Mouse (Mus musculus) testis, adult 10 weeks (tissue): ENCODE results near the gene Gm26602. TPM values are rescaled to one million over a fixed set of nuclear protein-coding genes. Genes with fewer than 3 reads are reported as not detected.

ENCODE experiments used
- polyA plus RNA-seq: library from polyadenylated mRNA; stranded (reverse); fragments of 350-450 nt; fragmentation: Illumina TruSeq; extraction: RNeasy Lipid Tissue Mini Kit (QIAGEN cat#74804); gene quantifications from one replicate; pipeline ENCODE4 v1.2.3, GENCODE M21; 2014; ENCODE audit warnings: low read depth, low replicate concordance

Gene Gm26602
- not detected for polyA plus RNA-seq

DNA sequence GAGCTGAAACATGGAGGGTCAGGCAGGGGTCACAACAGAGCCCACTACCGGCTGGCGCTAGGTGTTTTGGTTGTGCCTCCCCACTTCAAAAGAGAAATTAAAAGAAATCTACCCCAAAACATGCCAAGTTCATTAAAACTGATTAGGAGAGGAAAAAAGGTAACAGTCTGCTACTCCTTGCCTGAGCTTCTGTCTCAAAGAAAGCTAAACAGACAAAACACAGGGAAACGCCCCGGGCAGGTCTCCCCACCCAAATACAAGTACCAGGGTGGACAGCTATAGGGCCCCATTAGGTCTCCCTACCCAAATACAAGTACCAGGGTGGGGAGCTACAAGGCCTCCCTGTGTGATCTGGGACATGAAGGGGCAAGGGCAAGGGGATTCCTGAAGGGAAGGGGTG, at the start of gene Gm26602:
TSS of gene Gm26602 (plus strand) at position 301 of the 400 bp plus-strand sequence.

GRCm38 (mm10) chr10:79874290-79874862, 36.3 kb upstream of the Gm26602 start, which contains the start of the genes Prtn3 and Plppr3:
Gene Prtn3 (plus strand): TSS chr10:79874476.
Gene Plppr3 (minus strand): TSS chr10:79874634.

DNA sequence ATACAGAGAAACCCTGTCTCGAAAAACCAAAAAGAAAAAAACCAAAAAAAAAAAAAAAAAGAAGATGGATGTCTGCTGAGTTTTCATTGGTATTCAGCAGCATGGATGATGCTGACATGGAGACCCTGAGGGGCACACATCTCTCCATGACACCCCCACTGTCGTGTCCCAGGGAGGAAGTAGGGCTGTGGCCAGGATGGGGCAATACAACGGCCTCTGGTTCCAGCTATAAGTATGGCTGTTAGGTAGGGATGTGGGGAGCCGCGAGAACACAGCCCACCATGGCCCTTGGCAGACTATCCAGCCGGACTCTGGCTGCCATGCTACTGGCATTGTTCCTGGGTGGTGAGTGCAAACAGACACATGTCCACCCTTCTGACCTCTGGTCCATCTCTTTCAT, 24.6 kb upstream of the Gm26602 start, which contains the start of gene Elane:
TSS of gene Elane (plus strand) at position 194 of the 400 bp plus-strand sequence.

DNA sequence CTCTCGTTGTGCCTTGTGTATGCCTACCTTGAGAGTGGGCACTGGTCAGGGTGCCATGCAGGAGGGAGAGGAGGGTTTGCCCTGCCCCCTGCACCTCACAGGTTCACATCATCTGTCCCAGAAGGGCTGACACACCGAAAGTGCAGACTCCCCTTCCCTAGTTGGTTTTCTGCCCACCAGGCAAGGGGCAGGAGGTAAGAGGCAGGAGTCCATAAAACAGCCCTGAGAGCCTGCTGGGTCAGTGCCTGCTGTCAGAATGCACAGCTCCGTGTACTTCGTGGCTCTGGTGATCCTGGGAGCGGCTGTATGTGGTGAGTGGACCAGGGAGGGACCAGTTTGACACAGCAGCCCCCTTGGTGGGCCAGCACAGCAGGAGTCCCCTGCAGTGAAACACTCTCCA, 20.0 kb upstream of the Gm26602 start, which contains the start of gene Cfd:
TSS of gene Cfd (plus strand) at position 184 of the 400 bp plus-strand sequence.

DNA sequence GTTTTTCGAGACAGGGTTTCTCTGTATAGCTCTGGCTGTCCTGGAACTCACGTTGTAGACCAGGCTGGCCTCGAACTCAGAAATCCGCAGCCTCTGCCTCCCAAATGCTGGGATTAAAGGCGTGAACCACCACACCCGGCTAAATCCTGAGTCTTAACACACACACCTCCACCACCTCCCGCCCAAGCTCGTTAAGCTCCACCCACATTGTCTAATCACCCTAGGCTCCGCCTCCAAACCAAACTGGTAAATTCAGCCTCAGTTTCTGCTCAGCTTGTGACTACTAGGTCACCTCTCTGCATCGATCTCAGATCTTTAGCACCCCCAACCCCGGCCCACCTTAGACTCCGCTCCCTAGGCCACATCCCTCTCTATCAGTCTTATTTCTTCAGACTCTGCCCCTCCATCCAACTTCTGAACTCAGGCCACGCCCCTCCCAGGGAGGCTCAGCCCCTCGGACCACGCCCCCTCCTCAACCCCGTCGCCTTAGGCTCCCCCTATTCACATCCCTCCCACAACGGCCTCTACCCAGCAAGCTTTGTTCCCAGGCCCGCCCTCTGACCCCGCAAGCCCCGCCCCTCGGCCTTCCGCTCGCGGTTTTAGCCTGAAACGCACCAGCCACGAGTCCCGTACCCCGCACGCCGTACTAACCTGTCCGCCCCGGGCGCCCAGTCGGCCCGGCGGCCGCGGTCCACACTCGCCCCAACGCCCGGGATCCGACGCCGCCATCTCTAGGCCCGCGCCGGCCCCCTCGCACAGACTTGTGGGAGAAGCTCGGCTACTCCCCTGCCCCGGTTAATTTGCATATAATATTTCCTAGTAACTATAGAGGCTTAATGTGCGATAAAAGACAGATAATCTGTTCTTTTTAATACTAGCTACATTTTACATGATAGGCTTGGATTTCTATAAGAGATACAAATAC, 2.2 kb upstream of the Gm26602 start, which contains the start of gene Med16:
TSS of gene Med16 (minus strand) at position 757 of the 925 bp plus-strand sequence.

GRCm38 (mm10) chr10:79916808-79917531, 6.3 kb downstream of the Gm26602 start, which contains the start of gene Kiss1r:
Gene Kiss1r (plus strand): TSS chr10:79916971.

DNA sequence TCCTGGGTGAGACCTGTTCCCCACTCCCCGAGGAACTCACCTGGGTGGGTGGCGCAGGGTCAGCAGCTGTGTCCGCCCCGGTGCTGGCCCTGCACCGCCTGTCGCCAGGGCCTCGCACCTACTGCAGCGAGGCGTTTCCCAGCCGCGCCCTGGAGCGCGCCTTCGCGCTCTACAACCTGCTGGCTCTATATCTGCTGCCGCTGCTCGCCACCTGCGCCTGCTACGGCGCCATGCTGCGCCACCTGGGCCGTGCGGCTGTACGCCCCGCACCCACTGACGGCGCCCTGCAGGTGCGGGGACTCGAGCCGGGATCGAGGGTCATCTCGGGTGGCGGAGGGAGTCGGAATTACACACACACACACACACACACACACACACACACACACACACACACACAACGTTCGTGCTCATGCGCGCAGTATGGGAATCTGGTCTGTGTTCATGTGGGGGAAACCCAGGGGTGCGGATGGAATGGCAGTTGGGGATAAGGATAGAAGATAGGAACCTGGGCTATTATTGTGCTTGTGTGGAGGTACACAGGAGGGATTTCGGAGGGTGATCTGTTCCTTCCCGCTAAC, 10.4 kb downstream of the Gm26602 start, which contains the start of gene R3hdm4:
TSS of gene R3hdm4 (minus strand) at position 251 of the 578 bp plus-strand sequence.

DNA sequence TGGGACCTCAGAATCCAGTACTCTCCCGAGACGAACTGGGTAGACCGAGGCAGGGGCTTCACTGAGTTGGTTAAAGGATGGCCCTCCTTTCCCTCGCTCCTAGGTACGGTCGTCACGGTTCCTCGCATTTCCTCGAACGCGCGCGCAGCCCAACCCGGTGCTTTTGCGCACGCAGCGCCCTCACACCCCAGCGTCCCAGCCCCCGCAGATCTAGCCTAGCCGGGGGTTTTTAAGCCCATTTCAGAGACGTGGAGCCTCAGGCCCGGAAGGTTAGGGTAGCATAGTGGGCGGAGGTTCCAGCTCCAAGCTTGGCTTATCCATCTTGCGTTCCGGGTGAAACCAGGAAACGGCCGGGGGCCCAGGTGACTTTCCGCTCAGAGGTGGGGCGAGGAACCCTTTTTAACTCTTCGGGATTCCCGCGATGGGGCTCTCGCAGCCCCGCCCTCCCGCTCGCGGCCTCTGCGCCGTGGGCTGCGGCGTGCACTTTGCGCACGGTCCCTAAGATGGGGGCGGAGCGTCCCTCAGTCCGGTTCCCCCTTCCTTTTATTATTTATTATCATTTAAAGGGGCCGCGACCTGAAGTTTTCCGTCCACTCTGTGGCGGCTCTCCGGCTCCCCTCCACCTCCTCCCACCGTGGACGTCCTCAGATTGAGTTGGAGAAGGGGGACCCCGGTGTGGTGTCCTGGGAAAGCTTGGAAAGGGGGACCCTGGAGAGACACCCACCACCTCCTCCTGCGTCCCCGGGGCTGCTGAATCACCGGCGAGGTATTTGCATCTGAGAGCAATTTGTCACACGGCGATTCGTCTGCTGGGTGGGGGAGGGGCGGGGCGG, 16.1 kb downstream of the Gm26602 start, which contains the start of gene Arid3a:
TSS of gene Arid3a (plus strand) at position 553 of the 833 bp plus-strand sequence.

GRCm38 (mm10) chr10:79959847-79960601, 49.4 kb downstream of the Gm26602 start, which contains the start of gene Wdr18:
Gene Wdr18 (plus strand): TSS chr10:79960152.

Other genes with a start within 250 kb of the Gm26602 start
- not detected for gene Madcam1, start 246.3 kb upstream of the Gm26602 start, polyA plus RNA-seq
- not detected for gene Tpgs1, start 241.5 kb upstream of the Gm26602 start, polyA plus RNA-seq
- gene Cdc34, start 228.7 kb upstream of the Gm26602 start, polyA plus RNA-seq: 11.0 TPM
- not detected for gene Gzmm, start 221.8 kb upstream of the Gm26602 start, polyA plus RNA-seq
- gene Bsg, start 206.4 kb upstream of the Gm26602 start, polyA plus RNA-seq: 293 TPM
- gene Hcn2, start 194.2 kb upstream of the Gm26602 start, polyA plus RNA-seq: not detected
- gene Polrmt, start 164.3 kb upstream of the Gm26602 start, polyA plus RNA-seq: 0.70 TPM
- gene Fgf22, start 155.8 kb upstream of the Gm26602 start, polyA plus RNA-seq: not detected
- 6.6 TPM for gene Rnf126, start 143.9 kb upstream of the Gm26602 start, polyA plus RNA-seq
- 3.6 TPM for gene Fstl3, start 133.6 kb upstream of the Gm26602 start, polyA plus RNA-seq
- not detected for gene Prss57, start 119.9 kb upstream of the Gm26602 start, polyA plus RNA-seq
- 0.38 TPM for gene Palm, start 117.3 kb upstream of the Gm26602 start, polyA plus RNA-seq
- gene Misp, start 89.9 kb upstream of the Gm26602 start, polyA plus RNA-seq: not detected
- 40.2 TPM for gene Ptbp1, start 56.4 kb upstream of the Gm26602 start, polyA plus RNA-seq
- gene Prtn3, start 36.4 kb upstream of the Gm26602 start, polyA plus RNA-seq: not detected
- not detected for gene Plppr3, start 36.2 kb upstream of the Gm26602 start, polyA plus RNA-seq
- not detected for gene Elane, start 24.6 kb upstream of the Gm26602 start, polyA plus RNA-seq
- gene Cfd, start 20.0 kb upstream of the Gm26602 start, polyA plus RNA-seq: not detected
- 0.87 TPM for gene Med16, start 1.9 kb upstream of the Gm26602 start, polyA plus RNA-seq
- gene Kiss1r, start 6.1 kb downstream of the Gm26602 start, polyA plus RNA-seq: not detected
- gene R3hdm4, start 10.4 kb downstream of the Gm26602 start, polyA plus RNA-seq: 1.1 TPM
- gene Arid3a, start 16.2 kb downstream of the Gm26602 start, polyA plus RNA-seq: 1.3 TPM
- 2.0 TPM for gene Wdr18, start 49.3 kb downstream of the Gm26602 start, polyA plus RNA-seq
- gene Grin3b, start 59.9 kb downstream of the Gm26602 start, polyA plus RNA-seq: not detected
- gene Tmem259, start 73.5 kb downstream of the Gm26602 start, polyA plus RNA-seq: 1.0 TPM
- 0.48 TPM for gene Cnn2, start 77.7 kb downstream of the Gm26602 start, polyA plus RNA-seq
- 0.06 TPM for gene Abca7, start 85.6 kb downstream of the Gm26602 start, polyA plus RNA-seq
- gene Arhgap45, start 105.8 kb downstream of the Gm26602 start, polyA plus RNA-seq: not detected
- 0.28 TPM for gene Polr2e, start 128.9 kb downstream of the Gm26602 start, polyA plus RNA-seq
- 260 TPM for gene Gpx4, start 136.3 kb downstream of the Gm26602 start, polyA plus RNA-seq
- 0.52 TPM for gene Sbno2, start 194.7 kb downstream of the Gm26602 start, polyA plus RNA-seq
- 7.2 TPM for gene Stk11, start 204.9 kb downstream of the Gm26602 start, polyA plus RNA-seq
- 0.21 TPM for gene Atp5d, start 227.8 kb downstream of the Gm26602 start, polyA plus RNA-seq
- gene Cbarp, start 230.0 kb downstream of the Gm26602 start, polyA plus RNA-seq: not detected
- gene Midn, start 237.4 kb downstream of the Gm26602 start, polyA plus RNA-seq: 3.2 TPM